Mouse (Mus musculus): Measurements from ENCODE around the gene Zdhhc17. TPM values are rescaled to one million over a fixed set of nuclear protein-coding genes. Genes with fewer than 3 reads are reported as not detected.

Zdhhc17 gene
- polyA plus RNA-seq, 1 experiment from 2014 or later, result 28.1 TPM

- ATAC-seq (ENCODE audit: low FRiP score, low TSS enrichment), result no peak
- peak overlapping the region; percentile 21 for H3K4me3 ChIP-seq (ENCODE audit: low read length)
Measured at GRCm38 (mm10) chr10:111031511-111032365, 21.8 kb upstream of the Zdhhc17 start.

DNA sequence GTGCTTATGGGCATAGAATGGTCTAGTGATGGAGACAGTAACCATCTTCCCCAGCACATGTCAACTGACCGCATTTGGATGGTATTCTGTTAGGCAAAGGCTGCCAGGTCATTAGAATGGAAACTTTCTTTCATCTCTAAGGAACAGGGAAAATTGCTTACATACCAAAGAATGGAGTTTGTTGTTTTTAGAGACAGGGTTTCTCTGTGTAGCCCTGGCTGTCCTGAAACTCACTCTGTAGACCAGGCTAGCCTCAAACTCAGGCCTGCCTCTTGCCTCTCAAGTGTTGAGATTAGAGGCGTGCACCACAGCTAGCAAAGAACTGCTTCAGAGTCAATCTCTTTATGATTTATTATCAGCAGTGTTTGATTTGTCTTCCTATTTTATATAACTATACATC is 20.9 kb upstream of the Zdhhc17 start:
- no peaks in the 10 kb centered on the region for H3K27me3 ChIP-seq (ENCODE audit: insufficient read depth, low read length)
- no peak for ATAC-seq (ENCODE audit: low FRiP score, low TSS enrichment)
- no peak overlapping the region for H3K4me2 ChIP-seq (replicated peaks; ENCODE audit: low read depth, low read length)
- no peak overlapping the region for H3K4me3 ChIP-seq (ENCODE audit: low read length)
- no peaks in the 10 kb centered on the region for H3K9me3 ChIP-seq (ENCODE audit: low read length)
- H3K9ac ChIP-seq (replicated peaks; ENCODE audit: low read length), result no peak overlapping the region
- no peak overlapping the region for H3K27ac ChIP-seq (ENCODE audit: low read length)
- 88% methylated on average over 2 of the region's 2 CpGs for WGBS
- H3K36me3 ChIP-seq (ENCODE audit: insufficient read depth, low read length), result no peaks in the 10 kb centered on the region
- no peaks in the 10 kb centered on the region for H3K4me1 ChIP-seq (ENCODE audit: insufficient read depth, low read length)

More at GRCm38 (mm10) chr10:111031511-111032365, 21.8 kb upstream of the Zdhhc17 start:
- H3K9ac ChIP-seq (replicated peaks; ENCODE audit: low read length), result no peak overlapping the region
- WGBS, result 46% methylated on average over 20 of the region's 20 CpGs
- no peaks in the 10 kb centered on the region for H3K27me3 ChIP-seq (ENCODE audit: insufficient read depth, low read length)
- no peaks in the 10 kb centered on the region for H3K36me3 ChIP-seq (ENCODE audit: insufficient read depth, low read length)
- H3K4me2 ChIP-seq (replicated peaks; ENCODE audit: low read depth, low read length), result peak overlapping the region; percentile 45
- no peaks in the 10 kb centered on the region for H3K9me3 ChIP-seq (ENCODE audit: low read length)
- H3K4me1 ChIP-seq (ENCODE audit: insufficient read depth, low read length), result no peaks in the 10 kb centered on the region
- H3K27ac ChIP-seq (ENCODE audit: low read length), result no peak overlapping the region

DNA sequence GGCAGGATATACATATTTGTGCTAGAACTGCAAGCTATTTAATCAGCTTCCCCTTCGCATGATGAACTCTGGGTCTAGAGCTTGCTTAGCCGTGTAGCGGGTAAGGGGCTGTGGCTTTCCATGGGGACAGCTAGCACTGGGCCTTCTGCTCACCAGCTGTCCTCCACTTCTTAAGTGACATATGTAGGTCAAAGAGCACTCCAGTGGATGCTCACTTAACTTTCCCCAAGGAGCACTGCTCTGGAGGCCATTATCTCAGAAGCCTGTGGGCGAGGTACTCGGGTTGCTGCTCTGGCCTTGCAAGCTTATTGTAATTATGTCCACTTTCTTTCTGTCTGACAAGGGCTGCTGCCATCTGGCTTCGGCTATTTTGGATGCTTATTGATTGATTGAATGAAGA is 16.2 kb upstream of the Zdhhc17 start:
- H3K27me3 ChIP-seq (ENCODE audit: insufficient read depth, low read length), result no peaks in the 10 kb centered on the region
- no peak overlapping the region for H3K4me2 ChIP-seq (replicated peaks; ENCODE audit: low read depth, low read length)
- 85% methylated on average over 6 of the region's 6 CpGs for WGBS
- H3K9ac ChIP-seq (replicated peaks; ENCODE audit: low read length), result no peak overlapping the region
- H3K4me3 ChIP-seq (ENCODE audit: low read length), result no peak overlapping the region
- ATAC-seq (ENCODE audit: low FRiP score, low TSS enrichment), result no peak
- no peaks in the 10 kb centered on the region for H3K4me1 ChIP-seq (ENCODE audit: insufficient read depth, low read length)
- no peak overlapping the region for H3K27ac ChIP-seq (ENCODE audit: low read length)
- H3K9me3 ChIP-seq (ENCODE audit: low read length), result 0 out of 2 replicates have a peak, but pooled peaks cover 3% of the 10 kb centered on the region
- no peaks in the 10 kb centered on the region for H3K36me3 ChIP-seq (ENCODE audit: insufficient read depth, low read length)

- 67% methylated on average over 4 of the region's 4 CpGs for WGBS
- 0 out of 2 replicates have a peak, but pooled peaks cover 3% of the 10 kb centered on the region for H3K9me3 ChIP-seq (ENCODE audit: low read length)
- no peak overlapping the region for H3K4me3 ChIP-seq (ENCODE audit: low read length)
- no peak for ATAC-seq (ENCODE audit: low FRiP score, low TSS enrichment)
- H3K4me1 ChIP-seq (ENCODE audit: insufficient read depth, low read length), result no peaks in the 10 kb centered on the region
- no peaks in the 10 kb centered on the region for H3K27me3 ChIP-seq (ENCODE audit: insufficient read depth, low read length)
- no peak overlapping the region for H3K4me2 ChIP-seq (replicated peaks; ENCODE audit: low read depth, low read length)
- H3K36me3 ChIP-seq (ENCODE audit: insufficient read depth, low read length), result no peaks in the 10 kb centered on the region
- H3K9ac ChIP-seq (replicated peaks; ENCODE audit: low read length), result no peak overlapping the region
- no peak overlapping the region for H3K27ac ChIP-seq (ENCODE audit: low read length)
Measured at GRCm38 (mm10) chr10:111024746-111025145, 14.8 kb upstream of the Zdhhc17 start.

DNA sequence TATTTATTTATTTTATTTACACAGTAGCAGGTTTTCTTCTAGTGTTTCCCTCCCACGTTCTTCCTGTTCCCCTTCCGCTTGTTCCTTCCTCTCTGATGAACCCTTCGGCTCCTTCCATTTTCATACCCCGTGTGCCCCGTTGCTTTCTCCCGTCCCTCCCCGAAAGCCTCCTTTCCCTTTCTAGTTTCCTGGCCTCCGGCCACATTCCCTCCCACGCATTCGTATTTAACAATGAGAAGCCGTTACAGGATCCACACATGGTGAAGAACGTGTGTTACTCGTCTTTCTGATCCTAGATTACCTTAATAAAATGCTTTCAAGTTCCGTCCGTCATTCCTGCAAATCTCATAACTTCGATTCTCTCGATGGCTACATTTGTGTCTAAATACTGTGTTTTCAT is 4.5 kb upstream of the Zdhhc17 start:
- no peaks in the 10 kb centered on the region for H3K9me3 ChIP-seq (ENCODE audit: low read length)
- 61% methylated on average over 17 of the region's 17 CpGs for WGBS
- no peaks in the 10 kb centered on the region for H3K27me3 ChIP-seq (ENCODE audit: insufficient read depth, low read length)
- no peak overlapping the region for H3K9ac ChIP-seq (replicated peaks; ENCODE audit: low read length)
- no peak overlapping the region for H3K27ac ChIP-seq (ENCODE audit: low read length)
- no peak overlapping the region for H3K4me2 ChIP-seq (replicated peaks; ENCODE audit: low read depth, low read length)
- no peak for ATAC-seq (ENCODE audit: low FRiP score, low TSS enrichment)
- H3K4me3 ChIP-seq (ENCODE audit: low read length), result no peak overlapping the region
- H3K36me3 ChIP-seq (ENCODE audit: insufficient read depth, low read length), result no peaks in the 10 kb centered on the region
- H3K4me1 ChIP-seq (ENCODE audit: insufficient read depth, low read length), result no peaks in the 10 kb centered on the region

DNA sequence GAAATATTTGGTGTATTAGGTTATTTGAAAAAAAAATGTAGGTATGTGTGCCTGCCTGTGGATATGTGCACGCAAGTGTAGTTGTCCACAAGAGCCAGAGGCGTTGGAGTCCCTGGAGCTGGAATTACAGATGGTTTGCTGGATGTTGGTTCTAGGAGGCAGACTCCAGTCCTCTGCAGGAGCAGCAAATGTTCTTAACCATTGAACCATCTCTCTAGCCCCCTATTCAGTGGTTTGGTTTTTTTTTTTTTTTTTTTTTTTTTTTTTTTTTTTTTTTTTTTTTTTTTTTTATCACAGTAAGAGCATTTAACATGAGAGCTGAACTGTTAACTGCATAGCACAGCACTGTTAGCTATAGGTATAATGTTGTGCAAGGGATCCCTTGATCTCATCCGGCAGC is 3.3 kb upstream of the Zdhhc17 start:
- H3K27me3 ChIP-seq (ENCODE audit: insufficient read depth, low read length), result no peaks in the 10 kb centered on the region
- H3K36me3 ChIP-seq (ENCODE audit: insufficient read depth, low read length), result no peaks in the 10 kb centered on the region
- H3K9me3 ChIP-seq (ENCODE audit: low read length), result no peaks in the 10 kb centered on the region
- 98% methylated on average over 3 of the region's 3 CpGs for WGBS
- no peak overlapping the region for H3K27ac ChIP-seq (ENCODE audit: low read length)
- H3K9ac ChIP-seq (replicated peaks; ENCODE audit: low read length), result no peak overlapping the region
- H3K4me1 ChIP-seq (ENCODE audit: insufficient read depth, low read length), result no peaks in the 10 kb centered on the region
- no peak overlapping the region for H3K4me2 ChIP-seq (replicated peaks; ENCODE audit: low read depth, low read length)
- no peak for ATAC-seq (ENCODE audit: low FRiP score, low TSS enrichment)
- H3K4me3 ChIP-seq (ENCODE audit: low read length), result no peak overlapping the region

DNA sequence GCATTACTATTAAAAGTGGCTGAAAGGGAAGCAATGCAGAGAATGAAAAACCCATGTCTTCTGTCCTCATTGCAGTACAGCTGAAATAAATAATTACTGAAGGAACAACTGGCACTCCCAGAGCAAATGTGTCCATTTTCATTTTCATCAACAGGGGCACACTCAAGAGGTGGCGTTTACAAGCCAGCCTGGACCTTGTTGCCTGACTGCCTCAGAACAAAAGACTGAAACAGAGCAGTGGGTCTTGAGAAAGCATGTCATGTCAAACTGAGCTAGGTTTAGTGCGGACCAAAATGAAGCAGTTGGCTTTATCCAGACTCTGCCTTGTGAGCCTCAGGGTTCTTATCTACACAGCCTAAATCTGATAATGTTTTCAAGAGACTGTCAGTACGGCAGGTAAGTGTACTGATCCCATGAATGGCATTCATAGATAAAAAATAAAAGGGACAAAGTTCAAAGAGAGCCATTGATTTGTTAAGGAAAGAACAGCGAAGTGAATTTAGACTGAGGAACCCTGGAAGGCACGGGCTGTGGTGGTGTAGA is 2.6 kb upstream of the Zdhhc17 start:
- Histone ChIP-seq H3K27ac (ENCODE audit: low read length) (no peak overlapping the region), H3K36me3 (ENCODE audit: insufficient read depth, low read length) (no peaks in the 10 kb centered on the region), H3K27me3 (ENCODE audit: insufficient read depth, low read length) (no peaks in the 10 kb centered on the region), H3K9me3 (ENCODE audit: low read length) (no peaks in the 10 kb centered on the region), H3K4me2 (replicated peaks; ENCODE audit: low read depth, low read length) (no peak overlapping the region), H3K4me3 (ENCODE audit: low read length) (no peak overlapping the region), H3K4me1 (ENCODE audit: insufficient read depth, low read length) (no peaks in the 10 kb centered on the region), H3K9ac (replicated peaks; ENCODE audit: low read length) (no peak overlapping the region)
- WGBS, result 78% methylated on average over 5 of the region's 5 CpGs
- ATAC-seq (ENCODE audit: low FRiP score, low TSS enrichment), result no peak

DNA sequence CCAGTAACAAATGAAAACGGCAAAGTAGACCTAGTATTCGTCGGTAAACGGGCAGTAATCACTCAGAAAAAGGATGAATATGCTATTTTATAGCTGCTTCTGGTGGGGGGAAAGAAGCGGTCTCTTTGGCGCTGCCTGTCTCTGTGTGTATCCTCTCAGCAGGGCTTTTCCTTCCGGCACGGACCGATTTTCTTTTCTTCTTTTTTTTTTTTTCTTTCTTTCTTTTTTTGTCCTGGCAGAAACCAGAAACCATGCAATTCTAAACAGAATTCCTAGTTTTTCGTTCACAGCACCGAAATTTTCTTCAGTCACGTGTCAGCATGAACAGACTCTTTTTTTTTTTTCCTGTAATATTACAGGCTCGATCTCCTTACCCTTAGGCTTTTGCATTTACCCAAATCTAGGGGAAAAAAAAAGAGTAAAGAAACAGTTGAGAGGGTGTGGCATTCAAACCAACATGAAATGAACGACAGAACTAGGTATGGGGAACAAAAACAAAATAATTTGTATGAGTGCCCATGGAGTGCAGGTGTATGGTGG is 1.4 kb upstream of the Zdhhc17 start:
- H3K27me3 ChIP-seq (ENCODE audit: insufficient read depth, low read length), result no peaks in the 10 kb centered on the region
- H3K27ac ChIP-seq (ENCODE audit: low read length), result peak overlapping the region; percentile 98
- peak overlapping the region; percentile 86 for H3K4me3 ChIP-seq (ENCODE audit: low read length)
- H3K9ac ChIP-seq (replicated peaks; ENCODE audit: low read length), result peak overlapping the region; percentile 99
- no peak for ATAC-seq (ENCODE audit: low FRiP score, low TSS enrichment)
- no peaks in the 10 kb centered on the region for H3K9me3 ChIP-seq (ENCODE audit: low read length)
- peak overlapping the region; percentile 81 for H3K4me2 ChIP-seq (replicated peaks; ENCODE audit: low read depth, low read length)
- 2% methylated on average over 14 of the region's 14 CpGs for WGBS
- no peaks in the 10 kb centered on the region; the same call in 1 of the 2 replicates for H3K4me1 ChIP-seq (ENCODE audit: insufficient read depth, low read length)
- H3K36me3 ChIP-seq (ENCODE audit: insufficient read depth, low read length), result no peaks in the 10 kb centered on the region

DNA sequence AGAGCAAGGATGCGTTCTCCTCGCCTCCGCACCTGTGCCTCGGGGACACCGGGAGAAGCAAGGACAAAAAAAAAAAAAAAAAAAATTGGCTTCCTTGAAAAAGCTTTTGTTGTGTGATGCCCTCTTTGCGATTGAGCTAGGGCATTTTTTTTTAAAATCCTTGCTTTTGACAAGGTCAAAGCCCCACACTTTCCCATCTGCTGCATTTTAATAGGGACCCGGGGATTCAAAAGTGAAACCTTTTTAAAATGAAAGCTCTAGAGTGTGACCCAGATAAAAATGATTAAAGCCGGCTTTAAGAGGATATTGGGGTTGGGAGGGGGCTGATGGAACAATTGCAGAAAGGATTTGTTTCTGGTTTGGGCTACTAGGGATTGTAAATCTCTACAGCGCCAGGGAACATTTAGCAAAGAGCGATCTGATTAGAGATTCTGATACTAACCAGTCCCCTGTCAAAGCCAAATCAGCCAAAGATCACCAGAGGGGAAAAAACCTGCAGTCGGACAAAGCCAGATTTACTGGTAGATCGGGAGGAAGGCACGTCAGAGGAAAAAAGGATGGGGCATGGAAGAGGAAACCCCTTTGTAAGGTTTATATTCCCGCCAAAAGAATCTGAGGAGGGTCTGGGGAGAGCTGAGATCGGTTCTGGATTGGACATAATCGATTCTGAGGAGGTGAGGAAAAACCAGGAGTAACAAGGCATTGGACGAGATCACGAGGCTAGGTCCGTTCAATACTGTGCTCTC is 713 bp upstream of the Zdhhc17 start:
- H3K27me3 ChIP-seq (ENCODE audit: insufficient read depth, low read length), result no peaks in the 10 kb centered on the region
- peaks cover 6% of the 10 kb centered on the region for H3K4me1 ChIP-seq (ENCODE audit: insufficient read depth, low read length)
- under 1% methylated on average over 19 of the region's 19 CpGs for WGBS

More for the DNA sequence above, 713 bp upstream of the Zdhhc17 start:
- no peaks in the 10 kb centered on the region for H3K9me3 ChIP-seq (ENCODE audit: low read length)
- peak overlapping the region; percentile 98 for H3K27ac ChIP-seq (ENCODE audit: low read length)
- peak overlapping the region; percentile 81 for H3K4me2 ChIP-seq (replicated peaks; ENCODE audit: low read depth, low read length)
- ATAC-seq (ENCODE audit: low FRiP score, low TSS enrichment), result no peak
- no peaks in the 10 kb centered on the region for H3K36me3 ChIP-seq (ENCODE audit: insufficient read depth, low read length)
- H3K9ac ChIP-seq (replicated peaks; ENCODE audit: low read length), result peak overlapping the region; percentile 99
- peak overlapping the region; percentile 86 for H3K4me3 ChIP-seq (ENCODE audit: low read length)

All from kidney, embryonic 16.5 days (tissue).